Mouse (Mus musculus): ENCODE results near the gene Nfasc. TPM values are rescaled to one million over a fixed set of nuclear protein-coding genes. Genes with fewer than 3 reads are reported as not detected.

Gene Nfasc
- total and polyA plus RNA-seq, 3 experiments, result 0.04 TPM; not detected in 2

DNA sequence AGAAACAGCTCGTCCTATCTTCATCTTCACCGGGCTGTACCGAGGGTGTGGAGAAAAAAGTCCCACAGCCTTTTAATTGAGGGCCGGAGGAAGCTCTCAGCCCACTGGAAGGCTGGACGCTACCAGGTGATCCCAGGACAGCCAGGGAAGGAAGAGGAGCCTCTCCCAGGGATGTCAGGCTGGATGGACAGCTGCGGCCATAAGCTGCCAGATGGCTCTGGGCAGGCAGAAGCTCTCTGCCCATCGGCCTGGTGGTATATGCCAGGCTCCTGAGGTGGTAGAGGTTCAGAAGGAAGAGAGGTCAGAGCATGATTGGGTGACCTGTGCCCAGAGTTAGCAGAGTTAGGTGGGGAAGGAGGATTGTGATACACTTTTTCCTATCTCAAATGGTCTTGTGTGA, 168.7 kb downstream of the Nfasc start:
- TF ChIP-seq GABPA (IDR thresholded peaks at IDR 0.05; ENCODE audit: insufficient replicate concordance, low read depth, low read length), result no peak
- dilution Hi-C loops (cut with MboI; ENCODE audit: extremely low pct_ligation_motif_present, extremely low pct_unique_long_range_greater_than_20kb, low sequenced_read_pairs), result no loop called here
- in situ Hi-C loops (cut with MboI; ENCODE audit: low pct_ligation_motif_present, low pct_unique_long_range_greater_than_20kb, low sequenced_read_pairs), result no loop called here
- Histone ChIP-seq H3K36me3 (replicated peaks in 1 of 2; ENCODE audit: control insufficient read depth in 1 of 2, insufficient read depth in 1 of 2, low read length in 1 of 2) (no peaks in the 10 kb centered on the region), H3K27ac (ENCODE audit: insufficient read depth, low read depth) (no peak overlapping the region), H3K4me1 (ENCODE audit: control insufficient read depth in 1 of 2, insufficient read depth in 2 of 2) (no peaks in the 10 kb centered on the region), H3K79me2 (replicated peaks; ENCODE audit: control insufficient read depth, extremely low read depth, insufficient read depth, poor library complexity, severe bottlenecking) (no peaks in the 10 kb centered on the region), H3K4me2 (ENCODE audit: insufficient read depth, low read depth, poor library complexity, severe bottlenecking) (no peak overlapping the region), H3K9me3 (replicated peaks; ENCODE audit: low read length) (no peaks in the 10 kb centered on the region), H3K9ac (ENCODE audit: insufficient read depth, low read depth) (no peak overlapping the region), H3K27me3 (replicated peaks) (peaks cover 72% of the 10 kb centered on the region), H3K4me3 (replicated peaks in 1 of 3; ENCODE audit: low read depth in 2 of 3, low read length in 2 of 3, poor library complexity in 1 of 3) (no peak overlapping the region)
- no peak for DNase-seq (ENCODE audit: extremely low read depth)

DNA sequence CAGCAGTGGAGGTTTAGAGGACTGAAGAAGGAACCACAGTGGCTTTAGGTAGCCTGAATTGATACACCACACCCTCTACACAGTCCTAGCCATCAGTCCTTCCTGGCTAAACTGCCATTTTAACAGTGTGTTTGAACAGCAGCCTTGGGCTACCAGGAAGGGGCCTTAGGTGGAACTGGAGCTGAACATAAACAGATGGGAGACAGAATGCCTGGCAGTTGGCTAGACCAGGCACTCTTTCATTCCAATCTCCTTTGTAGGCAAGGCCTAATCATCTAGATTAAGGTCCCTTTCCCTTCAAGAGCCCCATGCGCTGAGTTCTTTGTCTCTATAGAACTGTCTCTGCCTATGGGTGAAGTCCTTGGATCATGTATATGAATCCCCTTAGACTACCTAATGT, 170.0 kb downstream of the Nfasc start:
- H3K27ac ChIP-seq (ENCODE audit: insufficient read depth, low read depth), result no peak overlapping the region
- in situ Hi-C loops (cut with MboI; ENCODE audit: low pct_ligation_motif_present, low pct_unique_long_range_greater_than_20kb, low sequenced_read_pairs), result no loop called here
- no peaks in the 10 kb centered on the region for H3K4me1 ChIP-seq (ENCODE audit: control insufficient read depth in 1 of 2, insufficient read depth in 2 of 2)
- dilution Hi-C loops (cut with MboI; ENCODE audit: extremely low pct_ligation_motif_present, extremely low pct_unique_long_range_greater_than_20kb, low sequenced_read_pairs), result no loop called here
- no peaks in the 10 kb centered on the region for H3K36me3 ChIP-seq (replicated peaks in 1 of 2; ENCODE audit: control insufficient read depth in 1 of 2, insufficient read depth in 1 of 2, low read length in 1 of 2)
- no peaks in the 10 kb centered on the region for H3K79me2 ChIP-seq (replicated peaks; ENCODE audit: control insufficient read depth, extremely low read depth, insufficient read depth, poor library complexity, severe bottlenecking)
- TF ChIP-seq E2F4 (IDR thresholded peaks at IDR 0.05; ENCODE audit: insufficient replicate concordance, low read depth, low read length) (no peak), MAFK (IDR thresholded peaks at IDR 0.05; ENCODE audit: insufficient replicate concordance, low read length) (no peak), CHD2 (IDR thresholded peaks at IDR 0.05; ENCODE audit: low read length) (no peak), UBTF (IDR thresholded peaks at IDR 0.05; ENCODE audit: low read depth, low read length) (no peak), ELF1 (IDR thresholded peaks at IDR 0.05; ENCODE audit: low read depth, low read length) (no peak)
- no peak overlapping the region for H3K9ac ChIP-seq (ENCODE audit: insufficient read depth, low read depth)
- DNase-seq (ENCODE audit: extremely low read depth), result no peak
- H3K27me3 ChIP-seq (replicated peaks), result peaks cover 77% of the 10 kb centered on the region
- no peak overlapping the region for H3K4me2 ChIP-seq (ENCODE audit: insufficient read depth, low read depth, poor library complexity, severe bottlenecking)
- no peaks in the 10 kb centered on the region for H3K9me3 ChIP-seq (replicated peaks; ENCODE audit: low read length)
- H3K4me3 ChIP-seq (replicated peaks in 1 of 3; ENCODE audit: low read depth in 2 of 3, low read length in 2 of 3, poor library complexity in 1 of 3), result no peak overlapping the region

- in situ Hi-C loops (cut with MboI; ENCODE audit: low pct_ligation_motif_present, low pct_unique_long_range_greater_than_20kb, low sequenced_read_pairs), result no loop called here
- no peak for DNase-seq (ENCODE audit: extremely low read depth)
- TF ChIP-seq ELF1 (IDR thresholded peaks at IDR 0.05; ENCODE audit: low read depth, low read length), result no peak
- no peak for TF ChIP-seq MAFK (IDR thresholded peaks at IDR 0.05; ENCODE audit: insufficient replicate concordance, low read length)
- no peak for TF ChIP-seq MXI1 (IDR thresholded peaks at IDR 0.05; ENCODE audit: low read depth, low read length)
- no peak for TF ChIP-seq JUND (conservative IDR thresholded peaks at IDR 0.05; ENCODE audit: low read depth, low read length)
- TF ChIP-seq HCFC1 (IDR thresholded peaks at IDR 0.05; ENCODE audit: low read depth, low read length), result no peak
- TF ChIP-seq RCOR1 (conservative IDR thresholded peaks at IDR 0.05; ENCODE audit: low read depth, low read length), result no peak
- no peak for TF ChIP-seq JUN (IDR thresholded peaks at IDR 0.05; ENCODE audit: insufficient read depth, low read depth, low read length)
- TF ChIP-seq GABPA (IDR thresholded peaks at IDR 0.05; ENCODE audit: insufficient replicate concordance, low read depth, low read length), result no peak
- TF ChIP-seq TBP (conservative IDR thresholded peaks at IDR 0.05; ENCODE audit: low read depth, low read length), result no peak
- no peak for TF ChIP-seq MAZ (IDR thresholded peaks at IDR 0.05; ENCODE audit: low read depth, low read length)
- no peak for TF ChIP-seq SIN3A (IDR thresholded peaks at IDR 0.05; ENCODE audit: low read length)
- no peak for TF ChIP-seq E2F4 (IDR thresholded peaks at IDR 0.05; ENCODE audit: insufficient replicate concordance, low read depth, low read length)
- TF ChIP-seq ZKSCAN1 (IDR thresholded peaks at IDR 0.05; ENCODE audit: borderline replicate concordance, low read depth, low read length), result no peak
- Histone ChIP-seq H3K4me1 (ENCODE audit: control insufficient read depth in 1 of 2, insufficient read depth in 2 of 2) (no peaks in the 10 kb centered on the region), H3K27me3 (replicated peaks) (peaks cover 79% of the 10 kb centered on the region), H3K27ac (ENCODE audit: insufficient read depth, low read depth) (no peak overlapping the region), H3K9ac (ENCODE audit: insufficient read depth, low read depth) (no peak overlapping the region), H3K4me2 (ENCODE audit: insufficient read depth, low read depth, poor library complexity, severe bottlenecking) (no peak overlapping the region), H3K4me3 (replicated peaks in 1 of 3; ENCODE audit: low read depth in 2 of 3, low read length in 2 of 3, poor library complexity in 1 of 3) (no peak overlapping the region), H3K36me3 (replicated peaks in 1 of 2; ENCODE audit: control insufficient read depth in 1 of 2, insufficient read depth in 1 of 2, low read length in 1 of 2) (no peaks in the 10 kb centered on the region), H3K79me2 (replicated peaks; ENCODE audit: control insufficient read depth, extremely low read depth, insufficient read depth, poor library complexity, severe bottlenecking) (no peaks in the 10 kb centered on the region), H3K9me3 (replicated peaks; ENCODE audit: low read length) (no peaks in the 10 kb centered on the region)
- dilution Hi-C loops (cut with MboI; ENCODE audit: extremely low pct_ligation_motif_present, extremely low pct_unique_long_range_greater_than_20kb, low sequenced_read_pairs), result no loop called here
Measured at GRCm38 (mm10) chr1:132570906-132571305, 170.7 kb downstream of the Nfasc start.
